Mouse (Mus musculus): ENCODE results near the gene Rab8b. TPM values are rescaled to one million over a fixed set of nuclear protein-coding genes. Genes with fewer than 3 reads are reported as not detected.

The Rab8b gene
- polyA plus RNA-seq, 1 experiment: 13.2 TPM

GRCm38 (mm10) chr9:66796739-66797138 lies 122.7 kb downstream of the Rab8b start, which contains the start of gene Gm10647:
TSS of gene Gm10647 (plus strand) at chr9:66797039.
- Histone ChIP-seq H3K27ac (ENCODE audit: insufficient read depth, low read length) (no peak within 1 kb of the TSS), H3K4me1 (ENCODE audit: control insufficient read depth, insufficient read depth, insufficient read length) (no peaks in the 10 kb centered on the region), H3K36me3 (ENCODE audit: control insufficient read depth, insufficient read depth, low read length) (no peaks in the 10 kb centered on the region), H3K4me3 (ENCODE audit: extremely low read depth, insufficient read depth, insufficient read length) (peak within 1 kb of the TSS; percentile 90), H3K27me3 (ENCODE audit: control insufficient read depth, insufficient read depth, low read length) (0 out of 2 replicates have a peak, but pooled peaks cover 1% of the 10 kb centered on the region)
- no peak for DNase-seq (ENCODE audit: low read depth in 1 of 2, low spot score in 2 of 2)
- 87% methylated on average over 5 of the region's 5 CpGs for WGBS
- TF ChIP-seq POLR2A (IDR thresholded peaks at IDR 0.05; ENCODE audit: low read depth, low read length): no peak
- no peak for TF ChIP-seq CTCF (IDR thresholded peaks at IDR 0.05; ENCODE audit: extremely low read depth, insufficient read depth, insufficient read length, insufficient replicate concordance)

- peak within 1 kb of the TSS; percentile 72 for H3K27ac ChIP-seq (ENCODE audit: insufficient read depth, low read length)
- H3K27me3 ChIP-seq (ENCODE audit: control insufficient read depth, insufficient read depth, low read length): 0 out of 2 replicates have a peak, but pooled peaks cover 1% of the 10 kb centered on the region
- TF ChIP-seq POLR2A (IDR thresholded peaks at IDR 0.05; ENCODE audit: low read depth, low read length) (no peak), CTCF (IDR thresholded peaks at IDR 0.05; ENCODE audit: extremely low read depth, insufficient read depth, insufficient read length, insufficient replicate concordance) (no peak)
- under 1% methylated on average over 41 of the region's 42 CpGs for WGBS
- peak within 1 kb of the TSS; percentile 90 for H3K4me3 ChIP-seq (ENCODE audit: extremely low read depth, insufficient read depth, insufficient read length)
- H3K4me1 ChIP-seq (ENCODE audit: control insufficient read depth, insufficient read depth, insufficient read length): no peaks in the 10 kb centered on the region
- no peaks in the 10 kb centered on the region for H3K36me3 ChIP-seq (ENCODE audit: control insufficient read depth, insufficient read depth, low read length)
- DNase-seq (ENCODE audit: low read depth in 1 of 2, low spot score in 2 of 2): peak; percentile 84 to 86
These were observed 123.8 kb downstream of the Rab8b start, which contains the start of gene Aph1b for GRCm38 (mm10) chr9:66795464-66796324. TSS of gene Aph1b (minus strand) at chr9:66795490.

- WGBS: 5% methylated on average over 43 of the region's 43 CpGs
- H3K27ac ChIP-seq (ENCODE audit: insufficient read depth, low read length): peak overlapping the region; percentile 60; the same call in 1 of the 2 replicates
- H3K27me3 ChIP-seq (ENCODE audit: control insufficient read depth, insufficient read depth, low read length): 0 out of 2 replicates have a peak, but pooled peaks cover 1% of the 10 kb centered on the region
- H3K4me1 ChIP-seq (ENCODE audit: control insufficient read depth, insufficient read depth, insufficient read length): no peaks in the 10 kb centered on the region
- peak overlapping the region; percentile 90 for H3K4me3 ChIP-seq (ENCODE audit: extremely low read depth, insufficient read depth, insufficient read length)
- H3K36me3 ChIP-seq (ENCODE audit: control insufficient read depth, insufficient read depth, low read length): no peaks in the 10 kb centered on the region
- TF ChIP-seq CTCF (IDR thresholded peaks at IDR 0.05; ENCODE audit: extremely low read depth, insufficient read depth, insufficient read length, insufficient replicate concordance) (no peak), POLR2A (IDR thresholded peaks at IDR 0.05; ENCODE audit: low read depth, low read length) (no peak)
- no peak for DNase-seq (ENCODE audit: low read depth in 1 of 2, low spot score in 2 of 2)
These were observed 124.6 kb downstream of the Rab8b start for GRCm38 (mm10) chr9:66794629-66795463.

Other genes starting within 250 kb of the Rab8b start
- 0.48 and 0.74 TPM in 2 replicates for gene Car12, start 206.0 kb downstream of the Rab8b start, polyA plus RNA-seq (2012; rRNA removed)
- gene Aph1b, start 124.2 kb downstream of the Rab8b start, polyA plus RNA-seq (2012; rRNA removed): 1.0 and 1.9 TPM in 2 replicates
- 0.05 TPM in 1 of 2 replicates, not detected in the other for gene Gm10647, start 122.6 kb downstream of the Rab8b start, polyA plus RNA-seq (2012; rRNA removed)
- 1.1 and 3.0 TPM in 2 replicates for gene Aph1c, start 85.0 kb downstream of the Rab8b start, polyA plus RNA-seq (2012; rRNA removed)
- gene Rps27l, start 26.4 kb upstream of the Rab8b start, polyA plus RNA-seq (2012; rRNA removed): 11.4 and 13.3 TPM in 2 replicates
- gene Lactb, start 55.8 kb upstream of the Rab8b start, polyA plus RNA-seq (2012; rRNA removed): 9.5 and 23.7 TPM in 2 replicates
- 39.0 and 54.2 TPM in 2 replicates for gene Tpm1, start 129.7 kb upstream of the Rab8b start, polyA plus RNA-seq (2012; rRNA removed)

Data from spleen, adult 2 months (tissue).